Mouse (Mus musculus) gastrocnemius, postnatal 4 days (tissue): ENCODE results near the gene Amer3. TPM values are rescaled to one million over a fixed set of nuclear protein-coding genes. Genes with fewer than 3 reads are reported as not detected.
"Not testable (repeated sequence)": the region's sequence is repeated elsewhere in the genome, so short reads cannot be mapped to it uniquely, and the experiment has no call there.

Source experiments
- DNase-seq, 2 experiments: peaks; one replicate each; pipeline ENCODE4 v3.0.0; 2021 to 2022; ENCODE audit warnings: low spot score in 2 of 2, mixed read lengths in 2 of 2
- long read RNA-seq, 2 experiments: library from polyadenylated mRNA; stranded (forward); transcript quantifications; one replicate each; pipeline ENCODE4 v2.0.0; 2021
- total RNA-seq, 2 experiments: library from RNA; stranded (reverse); gene quantifications; 2 replicates each; pipeline ENCODE4 v1.2.3; 2021

The Amer3 gene
- not detected for total RNA-seq
- long read RNA-seq, experiment 1 = 0 reads
- long read RNA-seq, experiment 2 = 0 reads

DNA sequence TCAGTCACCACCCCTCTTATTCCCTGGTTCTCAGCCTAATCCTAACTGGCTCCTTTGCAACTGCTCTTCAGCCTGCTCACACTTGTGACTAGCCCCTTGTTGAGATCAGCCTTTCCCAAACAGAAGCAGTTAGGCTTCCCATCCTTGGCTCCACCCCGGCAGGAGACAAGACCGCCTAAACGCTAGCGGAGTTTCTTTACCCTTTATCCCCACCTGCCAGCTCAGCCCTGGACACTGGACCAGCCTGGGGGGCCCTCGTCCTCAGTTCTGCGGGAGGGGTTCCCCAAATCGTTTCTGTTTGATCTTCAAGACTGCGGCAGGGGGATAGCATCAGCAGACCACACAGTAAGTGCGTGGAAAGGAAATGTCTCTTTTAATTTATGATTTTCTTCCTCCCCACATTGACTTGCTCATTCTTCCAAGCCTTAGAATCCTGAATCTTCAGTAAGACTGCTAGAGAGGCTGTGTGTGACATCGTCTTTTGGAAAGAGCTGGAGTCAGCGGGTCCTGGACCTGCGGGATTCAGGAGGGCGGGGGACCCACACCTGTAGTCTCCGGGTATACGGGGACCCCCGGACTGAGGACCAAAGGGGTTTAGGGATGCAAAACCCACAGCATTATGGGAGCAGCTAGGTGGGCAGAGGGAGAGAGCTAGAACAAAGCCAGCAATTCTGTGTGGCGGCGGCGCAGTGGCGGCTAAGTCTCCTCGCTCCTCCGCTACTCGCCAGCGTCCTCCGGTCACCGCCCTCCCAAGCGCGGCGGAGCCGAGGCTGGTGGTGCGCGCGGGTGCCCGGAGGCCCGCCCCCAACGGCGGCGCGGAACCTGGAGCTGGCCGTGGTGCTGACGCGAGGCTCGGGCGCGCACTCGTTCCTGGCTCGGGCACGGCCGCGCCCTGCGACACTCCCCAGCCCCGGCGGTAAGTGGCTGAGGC lies at the start of gene Amer3:
Amer3 (plus strand) TSS at position 807 of the 931 bp plus-strand sequence.
- peak; percentile 55 to 74 for DNase-seq

DNA sequence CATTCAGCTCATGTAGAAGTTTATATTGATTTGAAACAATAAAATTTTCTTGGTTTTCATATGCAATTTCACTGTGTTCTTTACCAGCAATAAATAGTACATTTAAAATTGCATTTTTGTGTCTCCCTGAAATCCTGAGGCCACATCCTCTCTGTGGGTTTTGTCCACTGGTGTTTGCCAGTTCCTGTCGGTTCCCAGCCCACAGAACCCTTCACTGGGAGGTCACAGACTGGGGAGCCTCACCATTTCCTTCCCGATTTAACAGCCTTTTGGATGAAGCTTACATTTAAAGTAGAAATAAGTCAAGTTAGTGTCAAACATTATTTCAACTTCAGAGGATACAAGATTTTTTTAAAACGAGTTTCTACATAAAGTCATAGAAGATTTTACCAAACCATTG lies 44.9 kb upstream of the Amer3 start:
- DNase-seq = not testable (repeated sequence)

DNA sequence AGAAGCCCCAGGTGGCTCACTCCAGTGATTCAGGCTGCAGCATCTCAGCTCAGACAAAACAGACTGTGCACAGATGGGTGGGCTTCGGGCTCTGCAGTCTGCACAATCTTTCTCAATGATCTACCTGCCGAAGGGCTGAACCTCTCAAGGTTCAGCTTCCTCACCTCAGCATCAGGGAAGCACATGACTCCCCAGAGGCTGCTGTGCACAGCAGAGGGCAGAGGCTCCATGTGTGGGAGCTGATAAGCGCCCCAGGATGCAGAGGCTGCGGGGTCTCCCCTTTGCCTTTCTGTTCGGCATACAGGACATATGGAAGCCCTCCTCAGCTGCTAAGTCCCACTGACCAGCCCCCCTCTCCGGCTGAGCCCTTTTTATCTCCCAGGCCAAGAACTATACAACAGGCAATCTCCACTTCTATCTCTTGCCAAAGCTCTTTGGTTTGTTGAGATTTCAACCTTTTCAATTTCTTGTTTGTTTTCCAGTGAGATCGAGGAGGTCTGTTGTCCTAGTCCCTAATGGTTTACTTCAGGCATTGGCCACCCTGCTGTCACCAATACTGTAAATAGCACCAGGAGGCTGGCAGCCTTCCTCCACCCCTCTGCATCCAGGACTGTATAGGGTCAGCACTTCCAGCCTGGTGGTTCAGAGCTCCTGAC lies 44.3 kb upstream of the Amer3 start, which contains the start of gene Cfc1:
Cfc1 (plus strand) TSS at position 606 of the 656 bp plus-strand sequence.
- DNase-seq = not testable (repeated sequence)

DNA sequence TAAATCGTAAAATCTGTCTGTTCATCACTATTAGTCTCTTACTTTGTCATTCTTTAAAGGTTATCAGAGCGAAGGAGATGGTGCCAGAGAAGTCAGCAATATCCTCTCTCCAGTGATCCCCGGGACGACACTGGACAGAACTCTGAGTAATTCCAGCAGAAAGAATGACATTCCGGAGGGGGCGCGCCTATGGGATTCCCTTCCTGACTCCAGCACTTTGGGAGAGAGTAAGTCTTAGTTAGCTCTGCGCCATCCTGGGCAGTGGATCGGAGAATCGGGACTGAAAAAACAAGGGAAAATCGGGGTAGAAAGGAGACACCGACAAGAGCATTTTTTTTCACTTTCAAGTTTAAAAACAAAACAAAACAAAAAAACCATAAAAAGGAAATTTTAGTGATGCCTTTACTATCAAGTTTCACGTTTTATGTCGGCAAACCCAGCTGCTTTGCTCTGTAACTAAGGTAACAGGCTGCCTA lies 43.1 kb upstream of the Amer3 start:
- DNase-seq = no peak

DNA sequence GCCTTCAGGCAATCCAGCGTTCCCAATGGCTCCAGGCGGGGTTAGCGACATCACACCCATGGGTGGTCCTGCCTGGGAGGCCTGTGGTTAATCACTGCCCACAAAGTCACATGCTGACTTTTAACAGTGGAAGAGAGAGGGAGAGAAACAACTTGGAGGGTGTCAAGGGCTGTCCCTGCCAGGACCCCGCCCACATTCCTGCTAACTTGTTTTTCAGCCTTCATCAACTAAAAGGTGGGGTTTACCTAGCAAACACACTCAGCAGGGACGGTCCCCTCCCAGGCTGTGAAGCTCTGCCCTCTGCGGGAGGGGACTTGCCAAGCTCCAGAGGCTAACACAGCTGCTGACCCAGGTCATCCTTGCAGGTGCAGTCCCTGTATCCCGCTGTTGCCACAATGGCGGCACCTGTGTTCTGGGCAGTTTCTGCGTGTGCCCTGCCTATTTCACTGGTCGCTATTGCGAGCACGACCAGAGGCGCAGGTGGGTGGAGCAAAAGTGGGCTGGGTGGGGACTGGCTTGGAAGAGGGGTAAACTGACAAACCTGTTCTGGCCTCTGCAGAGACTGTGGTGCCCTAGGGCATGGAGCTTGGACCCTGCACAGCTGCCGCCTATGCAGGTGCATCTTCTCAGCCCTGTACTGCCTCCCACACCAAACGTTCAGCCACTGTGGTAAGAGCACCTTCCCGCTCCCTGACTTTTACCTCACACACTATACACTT lies 42.5 kb upstream of the Amer3 start:
- DNase-seq = no peak

DNA sequence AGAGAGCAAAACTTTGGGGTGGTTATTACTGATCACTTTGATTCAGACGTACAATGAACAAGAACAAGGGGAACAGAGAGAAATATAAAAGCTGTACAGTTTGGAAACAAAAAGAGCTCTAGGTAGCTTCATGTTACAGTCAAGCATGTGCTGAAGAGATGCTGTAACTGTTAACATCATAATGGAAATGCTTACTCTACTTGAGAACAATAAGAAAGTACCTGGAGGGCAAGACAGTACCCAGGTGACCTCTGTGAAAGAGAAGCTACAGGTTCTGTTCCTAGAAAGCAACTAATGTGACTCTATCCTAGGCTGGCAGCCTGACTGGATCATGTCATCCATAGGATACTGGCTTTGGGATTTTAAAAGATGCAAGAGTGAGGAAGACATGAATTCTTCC lies 32.4 kb upstream of the Amer3 start:
- no peak for DNase-seq

DNA sequence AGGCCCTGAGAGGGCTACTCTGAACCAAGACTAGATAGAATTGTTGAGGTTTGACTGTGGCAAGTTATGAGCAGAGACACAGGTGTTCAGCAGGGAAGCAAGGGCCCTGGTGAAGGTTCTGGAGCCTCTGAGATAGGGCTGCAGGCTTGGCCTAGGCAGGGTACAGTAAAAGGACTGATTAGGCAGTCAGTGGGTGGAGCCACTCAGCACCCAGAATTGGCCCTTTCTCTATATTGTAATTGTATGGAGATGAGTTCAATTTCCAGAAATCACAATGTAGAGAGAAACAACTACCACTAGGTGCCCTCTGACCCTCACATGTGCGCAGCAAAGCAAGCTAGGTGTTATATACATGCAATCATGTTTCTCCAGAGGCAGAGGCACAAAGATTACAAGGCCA lies 25.8 kb upstream of the Amer3 start:
- no peak for DNase-seq

DNA sequence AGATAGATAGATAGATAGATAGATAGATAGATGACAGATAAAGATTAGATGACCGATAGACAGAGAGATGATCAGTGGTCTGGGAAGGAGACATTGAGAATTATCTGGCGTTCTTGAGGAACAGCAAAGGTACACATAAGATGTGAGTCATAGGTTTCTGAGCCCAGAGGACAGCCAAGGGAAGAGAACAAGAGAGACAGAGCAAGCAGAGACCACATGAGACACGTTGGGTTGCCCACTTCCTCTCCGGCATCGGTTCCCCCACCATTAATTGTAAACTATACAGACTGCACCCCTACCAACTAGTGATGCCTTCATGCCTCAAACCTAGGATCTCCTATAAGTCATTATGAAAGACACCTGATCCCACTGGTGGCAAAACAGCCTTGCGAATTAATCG lies 25.2 kb upstream of the Amer3 start:
- no peak for DNase-seq

DNA sequence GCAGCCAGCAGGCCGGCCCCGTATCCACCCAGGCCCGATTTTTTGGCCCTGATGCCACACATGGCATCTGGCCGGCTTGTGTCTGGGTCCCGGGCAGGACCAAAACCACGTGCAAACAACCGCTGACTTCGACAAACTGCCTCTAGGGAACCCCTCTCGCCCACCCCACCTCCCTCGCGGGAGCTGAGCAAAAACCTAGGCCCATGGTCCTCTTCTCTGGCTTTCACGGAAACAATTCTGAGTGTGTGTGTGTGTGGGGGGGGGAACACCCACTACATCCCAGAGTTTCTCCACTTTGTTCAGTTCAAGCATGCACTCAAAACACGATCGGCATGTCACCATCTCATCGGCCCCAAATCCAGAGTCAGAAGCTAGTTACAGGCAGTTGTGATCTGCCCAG lies 18.6 kb upstream of the Amer3 start, which contains the start of gene Prss40:
Prss40 (minus strand) TSS at position 101 of the 400 bp plus-strand sequence.
- DNase-seq = no peak

DNA sequence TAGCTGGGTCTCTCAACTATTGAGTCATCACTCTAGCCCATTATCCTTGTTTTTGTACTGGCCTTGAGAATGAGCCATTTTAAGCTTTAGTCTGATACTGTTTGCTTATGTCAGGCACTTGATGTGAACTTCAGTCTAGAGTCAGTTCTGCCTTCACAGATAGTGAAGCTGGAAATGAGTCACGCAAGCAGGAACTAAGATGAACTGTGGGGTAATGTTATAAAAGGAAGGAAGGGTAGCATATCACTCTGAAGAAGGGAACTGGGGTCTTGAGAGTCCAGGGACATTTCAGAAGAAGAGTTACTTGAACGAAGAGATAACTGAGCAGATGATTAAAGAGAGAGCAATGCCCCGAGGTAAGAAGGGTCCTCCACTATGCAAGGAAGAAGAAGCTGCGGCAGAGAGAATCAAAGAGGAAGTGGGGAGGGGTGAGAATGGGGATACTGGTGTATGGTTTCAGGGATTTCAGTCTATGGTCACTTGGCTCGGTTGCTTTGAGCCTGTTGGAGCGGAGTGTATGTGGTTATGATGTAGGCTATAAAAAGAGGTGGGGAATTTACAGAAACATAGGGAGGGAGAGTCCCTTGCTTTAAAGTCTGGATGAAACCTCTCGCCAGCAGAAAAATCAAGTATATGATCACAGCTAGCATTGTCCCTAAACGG lies 14.9 kb upstream of the Amer3 start:
- no peak for DNase-seq

DNA sequence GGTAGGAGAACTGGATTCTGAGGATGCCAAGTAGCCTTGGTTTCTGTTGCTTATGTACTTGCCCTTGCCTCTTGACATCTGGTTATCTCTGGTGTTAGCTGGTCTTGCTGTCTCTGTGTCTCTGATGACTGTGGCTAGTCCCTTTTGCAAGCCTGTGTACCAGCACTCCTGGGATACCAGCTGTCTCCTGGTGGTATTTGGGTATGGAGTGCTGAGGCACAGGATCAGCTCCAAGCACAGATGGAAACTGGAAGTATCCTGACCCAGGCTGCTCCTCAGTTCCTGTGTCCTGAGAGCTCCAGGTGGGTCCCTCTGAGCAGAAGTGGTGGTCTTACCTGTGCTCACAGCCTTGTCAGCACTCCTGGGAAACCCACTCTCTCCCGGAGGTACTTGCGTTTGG lies 11.3 kb upstream of the Amer3 start:
- DNase-seq = no peak

DNA sequence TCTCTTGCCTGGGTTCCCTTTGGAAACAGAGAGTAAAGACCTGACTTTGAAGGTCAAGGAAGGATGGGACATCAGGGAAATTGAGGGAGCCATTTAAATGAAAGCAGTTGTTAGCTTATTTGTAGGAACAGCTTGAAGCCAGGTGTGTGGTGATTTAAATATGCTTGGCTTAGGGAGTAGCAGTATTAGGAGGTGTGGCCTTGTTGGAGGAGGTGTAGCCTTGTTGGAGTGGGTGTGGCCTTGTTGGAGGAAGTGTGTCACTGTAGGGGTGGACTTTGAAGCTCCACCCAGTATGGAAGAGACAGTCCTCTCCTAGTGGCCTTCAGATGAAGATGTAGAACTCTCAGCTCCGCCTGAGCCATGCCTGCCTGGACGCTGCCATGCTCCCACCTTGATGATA lies 9.6 kb upstream of the Amer3 start:
- no peak for DNase-seq

DNA sequence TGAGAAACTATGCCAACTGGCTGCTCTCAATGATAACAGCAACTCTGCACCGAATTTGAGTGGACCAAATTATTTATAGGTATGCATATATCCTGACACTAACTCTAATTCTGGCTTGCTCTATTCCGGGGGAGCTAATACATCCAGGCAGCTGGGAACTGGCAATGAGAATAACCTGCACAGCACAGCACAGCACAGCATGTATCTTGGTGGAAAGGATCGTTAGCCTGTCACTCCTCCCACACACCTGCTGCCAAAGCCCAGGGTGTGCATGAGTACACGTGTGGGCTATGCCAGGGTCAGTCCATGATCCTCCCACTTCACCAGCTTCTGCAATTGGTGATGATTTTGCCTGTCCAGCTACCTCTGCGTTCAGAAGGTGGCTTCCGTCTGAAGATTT lies 8.0 kb upstream of the Amer3 start:
- DNase-seq = no peak

DNA sequence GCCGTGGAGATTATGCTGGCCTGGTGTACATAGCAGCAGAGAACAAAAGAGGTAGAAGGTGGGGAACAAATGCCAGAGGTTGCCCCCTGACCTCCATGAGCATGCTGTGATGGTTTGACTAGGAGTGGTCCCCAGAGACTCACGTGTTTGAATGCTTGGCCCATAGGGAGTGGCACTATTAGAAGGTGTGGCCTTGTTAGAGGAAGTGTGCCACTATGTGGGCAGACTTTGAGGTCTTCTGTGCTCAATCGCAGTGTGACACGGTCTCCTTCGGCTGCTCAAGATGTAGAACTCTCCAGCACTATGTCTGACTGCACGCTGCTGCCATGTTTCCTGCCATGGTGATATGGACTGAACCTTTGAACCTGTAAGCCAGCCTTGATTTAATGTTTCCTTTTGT lies 6.2 kb upstream of the Amer3 start:
- no peak for DNase-seq

DNA sequence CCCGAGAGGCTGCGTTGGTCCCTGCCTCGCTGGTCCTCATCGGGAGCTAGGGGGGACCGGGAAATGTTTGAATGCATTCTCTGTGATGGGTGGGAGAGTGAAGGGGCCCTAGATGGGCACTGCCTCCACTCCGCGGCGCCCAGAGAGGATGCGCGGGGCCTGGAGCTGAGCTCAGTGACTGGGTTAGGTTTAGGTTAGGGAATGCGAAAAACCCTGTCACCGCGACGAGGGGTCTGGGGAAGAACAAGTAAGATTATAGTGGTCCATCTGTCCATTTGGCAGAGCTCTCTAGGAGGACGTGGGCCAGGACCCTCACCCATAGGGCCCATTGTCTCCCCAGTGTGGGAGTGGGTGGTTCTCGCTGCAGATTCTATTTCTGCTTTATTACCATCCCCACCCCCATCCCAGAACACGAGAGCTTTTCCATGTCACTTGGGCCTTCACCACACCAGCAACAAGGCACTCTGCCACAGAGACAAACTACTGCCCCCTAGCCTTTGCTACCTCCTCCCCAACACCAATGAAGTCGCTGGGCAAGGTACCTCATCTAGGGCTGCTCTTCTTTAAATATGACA lies 412 bp downstream of the Amer3 start:
- no peak for DNase-seq

DNA sequence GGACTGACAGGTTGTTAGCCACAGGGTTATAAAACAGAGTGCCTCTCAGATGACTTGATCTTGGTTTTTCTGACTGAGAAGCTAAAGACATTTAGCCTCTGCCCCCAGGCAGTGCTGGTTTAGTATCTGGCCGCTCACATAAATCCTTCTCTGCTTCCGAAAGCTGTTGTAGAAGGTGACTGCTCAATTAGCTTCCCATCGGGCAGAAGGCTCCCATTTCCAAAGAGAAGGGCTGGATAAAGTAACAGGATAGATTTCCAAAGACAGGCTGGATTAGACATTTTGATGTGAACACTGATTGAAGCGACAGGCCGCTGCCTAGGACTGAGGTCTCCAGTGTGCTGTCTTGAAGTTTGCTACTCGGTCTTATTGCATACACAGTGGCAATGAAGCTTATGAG lies 2.8 kb downstream of the Amer3 start:
- DNase-seq = no peak

DNA sequence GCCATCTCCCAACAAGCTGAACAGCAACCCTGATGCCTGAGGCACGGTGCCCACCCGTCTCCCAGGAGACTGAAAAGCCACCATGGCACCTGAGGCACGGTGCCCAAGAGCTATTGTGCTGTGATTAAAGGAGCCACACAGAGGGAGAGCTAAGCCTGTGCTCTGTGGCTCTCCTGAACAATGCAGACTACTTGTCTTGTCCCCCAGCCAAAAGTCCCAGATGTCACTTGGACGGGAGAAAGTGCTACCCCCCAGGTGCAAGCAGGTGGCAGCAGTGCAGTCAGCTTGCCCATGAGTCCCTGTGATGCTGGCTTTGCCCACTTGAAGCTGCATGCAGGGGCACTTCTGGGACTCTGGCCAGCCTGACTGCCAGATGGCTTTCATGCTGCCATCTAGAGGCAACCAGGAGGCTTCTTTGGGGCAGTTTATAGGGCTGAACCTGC lies 4.4 kb downstream of the Amer3 start:
- no peak for DNase-seq

DNA sequence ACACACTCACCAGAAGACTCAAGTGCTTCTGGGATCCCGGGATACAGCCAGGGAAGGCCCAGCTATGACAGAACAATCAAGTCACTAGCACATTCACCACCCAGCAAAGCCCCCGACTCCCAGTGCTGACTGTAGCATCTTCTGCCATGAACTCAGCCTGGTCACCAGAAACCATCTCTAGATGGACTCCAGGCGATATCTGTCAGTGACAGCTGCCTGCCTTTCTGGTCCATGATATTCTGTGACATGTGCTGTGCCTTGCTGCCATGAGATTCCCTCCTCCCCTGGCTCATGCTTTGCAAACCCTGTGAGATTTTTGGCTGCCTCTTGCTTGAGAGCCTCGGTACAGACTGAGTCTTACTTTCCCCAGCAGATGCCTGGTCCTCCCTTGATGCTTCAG lies 5.3 kb downstream of the Amer3 start:
- DNase-seq = no peak

DNA sequence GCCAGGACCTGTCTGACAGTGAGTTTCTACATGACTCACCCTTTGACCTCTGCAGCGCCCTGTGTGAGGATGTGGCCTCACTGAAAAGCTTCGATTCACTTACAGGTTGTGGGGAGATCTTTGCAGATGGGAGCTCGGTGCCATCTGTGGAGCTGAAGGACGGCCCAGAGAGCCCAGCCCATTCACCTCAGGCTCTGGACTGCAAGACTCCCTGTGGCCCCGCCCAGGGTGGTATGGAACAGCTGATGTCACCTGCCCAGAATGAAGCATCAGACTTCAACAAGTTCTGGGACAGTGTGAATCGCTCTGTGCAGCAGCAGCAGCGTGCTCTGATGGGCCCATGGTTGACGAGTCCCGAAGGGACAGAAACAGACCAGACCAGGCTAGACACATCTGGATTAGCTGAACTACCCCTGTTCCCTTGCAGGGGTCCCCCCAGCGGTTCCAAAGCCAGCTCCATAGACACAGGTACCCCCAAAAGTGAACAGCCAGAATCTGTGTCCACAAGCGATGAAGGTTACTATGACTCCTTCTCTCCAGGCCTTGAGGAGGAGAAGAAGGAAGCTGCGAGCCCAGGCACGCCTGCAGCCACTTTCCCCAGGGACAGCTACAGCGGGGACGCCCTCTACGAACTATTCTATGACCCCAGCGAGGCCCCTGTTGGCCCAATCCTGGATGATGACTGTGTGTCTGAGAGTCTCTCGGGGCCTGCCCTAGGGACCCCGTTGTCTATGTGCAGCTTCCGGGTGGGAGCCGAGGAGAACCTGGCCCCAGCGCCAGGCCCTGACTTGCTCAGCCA lies 8.0 kb downstream of the Amer3 start:
- DNase-seq = no peak

DNA sequence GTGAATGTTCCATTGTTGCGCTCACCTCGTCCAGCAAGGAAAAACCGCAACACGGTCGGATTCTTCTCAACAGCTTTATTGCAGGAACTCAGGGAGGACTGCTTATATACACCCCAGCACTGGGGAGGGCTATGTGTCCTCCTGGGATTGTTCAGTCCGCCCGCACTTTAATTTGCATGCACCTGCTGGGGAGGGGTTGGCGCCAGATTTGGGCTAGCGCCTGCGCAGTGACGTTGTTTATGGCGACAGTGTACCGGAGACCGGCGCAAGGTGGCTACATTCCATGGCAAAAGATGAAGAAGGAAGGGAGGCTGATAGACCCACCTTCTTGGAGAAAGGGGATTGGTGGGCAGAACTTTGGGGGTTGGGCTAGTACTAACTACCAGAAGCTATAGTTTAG lies 20.5 kb downstream of the Amer3 start:
- no peak for DNase-seq
